Mouse (Mus musculus): ENCODE data around the gene Atp6v1e2.

GRCm38 (mm10) chr17:86904206-86904605 is 43.5 kb downstream of the Atp6v1e2 start:
- no peak for TF ChIP-seq GATA1 (IDR thresholded peaks at IDR 0.05; ENCODE audit: borderline replicate concordance, low read length)
- TF ChIP-seq FLI1 (IDR thresholded peaks at IDR 0.05; ENCODE audit: low read length), result no peak

All from megakaryocyte, embryonic 14.5 days (primary cell).